Mouse (Mus musculus) Patski (cell line): ENCODE results near the gene Fgd2. TPM values are rescaled to one million over a fixed set of nuclear protein-coding genes. Genes with fewer than 3 reads are reported as not detected.
"Not testable (repeated sequence)": the region's sequence is repeated elsewhere in the genome, so short reads cannot be mapped to it uniquely, and the experiment has no call there.

Experiments used
- ATAC-seq: fragments of 100-300 bp; one replicate; pipeline ENCODE4 v1.8.0; 2021
- CTCF ChIA-PET: fragments of 350-600 bp; sonication (Branson Sonifier 250); formaldehyde crosslinking; loops from one replicate; lab custom pipeline; 2022; ENCODE audit warnings: inconsistent platforms; lab: Charles Lee
- POLR2A ChIA-PET: fragments of 350-600 bp; sonication (Branson Sonifier 250); formaldehyde crosslinking; loops from one replicate; lab custom pipeline; 2022; ENCODE audit warnings: antibody characterized with exemption, inconsistent platforms; lab: Charles Lee
- DNase-seq: peaks from one replicate; pipeline ENCODE4 v3.0.0-alpha.2; 2011; ENCODE audit warnings: low read depth, low spot score
- H3K27me3 ChIP-seq: fragments of 371-371 bp; one replicate; pipeline ENCODE4 v1.5.1; 2021
- CTCF ChIP-seq: fragments of 100-300 bp; IDR thresholded peaks from one replicate; pipeline ENCODE4 v1.5.1; 2021
- in situ Hi-C: fragments of 300-500 bp; cut with MboI; formaldehyde crosslinking; loops from 3 replicates; pipeline ENCODE4 v1.11.1; 2018; ENCODE audit warnings: low pct_unique_long_range_greater_than_20kb, mixed read lengths
- polyA plus RNA-seq: library from polyadenylated mRNA; unstranded; gene quantifications from one replicate; pipeline ENCODE4 v1.2.3, GENCODE M21; 2021

Fgd2 gene
- polyA plus RNA-seq, 1 experiment from 2014 or later = 0.46 TPM

GRCm38 (mm10) chr17:29383923-29384322, 23.2 kb downstream of the Fgd2 start:
- ATAC-seq (no peak), DNase-seq (no peak)
- no peaks in the 10 kb centered on the region for H3K27me3 ChIP-seq
- CTCF ChIA-PET = interaction anchor here (1.2 to 3.0 kb wide), 3 partner anchors 13 to 142 kb away, joined by 4 to 9 read pairs (median 6); no protein-coding TSS in a partner anchor
- in situ Hi-C loops = no loop called here
- no peak for TF ChIP-seq CTCF
- POLR2A ChIA-PET = no interaction called here

- ATAC-seq = no peak
Observed at GRCm38 (mm10) chr17:29384850-29385438, 24.2 kb downstream of the Fgd2 start.

GRCm38 (mm10) chr17:29385746-29386145, 25.0 kb downstream of the Fgd2 start:
- ChIA-PET POLR2A (no interaction called here), CTCF (interaction anchor here (1.9 to 3.0 kb wide), 2 partner anchors 11 to 15 kb away, joined by 8 to 9 read pairs; no protein-coding TSS in a partner anchor)
- no peaks in the 10 kb centered on the region for H3K27me3 ChIP-seq
- in situ Hi-C loops = no loop called here
- DNase-seq = no peak
- no peak for ATAC-seq
- TF ChIP-seq CTCF = no peak

More at GRCm38 (mm10) chr17:29384850-29385438, 24.2 kb downstream of the Fgd2 start:
- POLR2A ChIA-PET = no interaction called here
- CTCF ChIA-PET = interaction anchor here (1.2 to 3.0 kb wide), 4 partner anchors 12 to 141 kb away, joined by 4 to 9 read pairs (median 7); no protein-coding TSS in a partner anchor
- in situ Hi-C loops = no loop called here
- DNase-seq = no peak
- no peaks in the 10 kb centered on the region for H3K27me3 ChIP-seq
- TF ChIP-seq CTCF = no peak

- in situ Hi-C loops = no loop called here
- ChIA-PET CTCF (interaction anchor here (1.0 to 1.5 kb wide), 2 partner anchors 18 to 104 kb away, joined by 3 to 4 read pairs; no protein-coding TSS in a partner anchor), POLR2A (no interaction called here)
- no peak for TF ChIP-seq CTCF
- H3K27me3 ChIP-seq = no peaks in the 10 kb centered on the region
- ATAC-seq = no peak
- DNase-seq = no peak
Observed at GRCm38 (mm10) chr17:29388978-29389377, 28.3 kb downstream of the Fgd2 start.

- ChIA-PET POLR2A (interaction anchor here (0.7 kb wide), 3 partner anchors 81 to 191 kb away, joined by 4 to 5 read pairs (median 4); no protein-coding TSS in a partner anchor), CTCF (no interaction called here)
- no peak for DNase-seq
- in situ Hi-C loops = no loop called here
- no peaks in the 10 kb centered on the region for H3K27me3 ChIP-seq
- no peak for ATAC-seq
- TF ChIP-seq CTCF = no peak
Observed at GRCm38 (mm10) chr17:29391280-29391679, 30.6 kb downstream of the Fgd2 start.

GRCm38 (mm10) chr17:29393335-29394089, 32.8 kb downstream of the Fgd2 start:
- no peak for ATAC-seq
- TF ChIP-seq CTCF = no peak
- ChIA-PET POLR2A (no interaction called here), CTCF (interaction anchor here (1.0 to 1.7 kb wide), 4 partner anchors 11 to 111 kb away, joined by 3 to 7 read pairs (median 4); no protein-coding TSS in a partner anchor)
- in situ Hi-C loops = no loop called here
- no peaks in the 10 kb centered on the region for H3K27me3 ChIP-seq
- DNase-seq = no peak

GRCm38 (mm10) chr17:29394106-29394760, 33.5 kb downstream of the Fgd2 start:
- CTCF ChIA-PET = interaction anchor here (1.0 to 1.7 kb wide), 5 partner anchors 10 to 110 kb away, joined by 3 to 7 read pairs (median 3); no protein-coding TSS in a partner anchor
- in situ Hi-C loops = no loop called here
- H3K27me3 ChIP-seq = no peaks in the 10 kb centered on the region
- peak; percentile 31 for DNase-seq
- ATAC-seq = no peak
- no peak for TF ChIP-seq CTCF
- POLR2A ChIA-PET = no interaction called here

GRCm38 (mm10) chr17:29394761-29395160, 34.0 kb downstream of the Fgd2 start:
- POLR2A ChIA-PET, H3K27me3 ChIP-seq, ATAC-seq, DNase-seq: not testable (repeated sequence)
- CTCF ChIA-PET = interaction anchor here (0.8 to 1.7 kb wide), 4 partner anchors 24 to 112 kb away, joined by 3 to 7 read pairs (median 3); no protein-coding TSS in a partner anchor
- in situ Hi-C loops = loop anchor here (5.0 kb wide), 1 partner anchor 98 kb away; the partner anchor contains the start of gene Pim1

- ChIA-PET CTCF (interaction anchor here (0.8 to 2.3 kb wide), 5 partner anchors 9 to 111 kb away, joined by 3 to 8 read pairs (median 5); no protein-coding TSS in a partner anchor), POLR2A (no interaction called here)
- TF ChIP-seq CTCF = no peak
- no peaks in the 10 kb centered on the region for H3K27me3 ChIP-seq
- DNase-seq = no peak
- ATAC-seq = no peak
- in situ Hi-C loops = loop anchor here (5.0 kb wide), 1 partner anchor 97 kb away; the partner anchor contains the start of gene Pim1
Observed at GRCm38 (mm10) chr17:29395381-29395780, 34.7 kb downstream of the Fgd2 start.
